Mouse (Mus musculus): ENCODE data around the gene Emp1.

Emp1 gene

DNA sequence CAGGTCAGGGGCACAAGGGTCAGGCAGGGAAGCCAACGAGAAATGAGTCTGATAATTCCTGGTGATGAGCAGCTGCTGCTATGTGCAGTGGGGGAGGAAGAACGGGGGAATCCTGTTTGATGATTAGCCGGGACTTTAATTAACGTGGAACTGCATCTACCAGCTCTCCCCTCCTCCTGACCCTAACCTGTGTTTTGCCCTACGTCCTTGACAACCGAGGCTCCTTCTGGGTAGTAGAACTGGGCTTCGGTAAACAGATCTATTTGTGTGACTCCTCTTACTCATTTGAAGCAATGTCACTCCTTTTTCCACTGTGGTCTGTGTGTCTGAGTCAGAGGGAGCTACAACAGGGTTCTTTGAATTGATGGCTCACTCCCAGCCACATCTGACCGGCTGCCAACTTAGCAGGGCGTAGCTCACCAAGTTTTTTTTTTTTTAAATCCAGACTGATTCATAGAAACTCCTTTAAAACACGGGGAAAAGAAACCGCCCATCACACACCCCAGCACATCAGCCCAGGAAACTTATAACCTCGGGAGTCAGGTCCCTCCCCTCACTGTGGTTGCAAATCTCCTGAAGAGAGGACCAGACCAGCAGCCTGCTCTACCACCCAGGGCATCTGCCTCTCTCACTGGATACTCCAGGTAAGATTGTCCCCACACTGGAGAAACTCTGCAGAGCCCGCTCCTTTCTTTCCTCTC lies at the start of gene Emp1:
TSS of gene Emp1 (plus strand) at position 87 of the 701 bp plus-strand sequence.
- no peak for DNase-seq

DNA sequence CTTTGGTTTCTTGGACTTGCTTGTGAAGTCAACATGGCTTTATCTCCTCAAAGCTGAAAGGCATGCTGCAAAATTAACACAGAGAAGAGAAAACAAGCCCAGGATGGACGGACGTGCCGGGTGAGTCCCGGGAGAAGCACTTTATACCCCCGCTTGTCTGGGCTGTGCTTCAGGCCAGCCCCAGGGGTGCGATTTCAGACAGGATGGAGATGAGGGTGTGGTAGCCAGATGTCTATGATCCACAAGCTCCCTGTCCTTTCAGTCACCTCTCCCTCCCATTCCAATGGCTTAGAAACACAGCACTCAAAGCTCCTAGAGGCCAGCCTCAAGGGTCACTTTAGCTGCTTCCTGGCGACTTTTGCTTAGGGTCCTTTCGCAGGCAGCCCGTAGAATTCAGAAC lies 48.4 kb upstream of the Emp1 start:
- DNase-seq, result no peak

GRCm38 (mm10) chr6:135316141-135316540 lies 46.2 kb upstream of the Emp1 start:
- no peak for DNase-seq

- DNase-seq, result no peak
These were observed 42.9 kb upstream of the Emp1 start for GRCm38 (mm10) chr6:135319431-135319933.

GRCm38 (mm10) chr6:135322749-135323148 lies 39.6 kb upstream of the Emp1 start:
- peak in 1 of 2 experiments; percentile 18 for DNase-seq

GRCm38 (mm10) chr6:135323311-135323982 lies 38.9 kb upstream of the Emp1 start:
- peak; percentile 70 to 74 for DNase-seq

- DNase-seq, result no peak
These were observed 38.2 kb upstream of the Emp1 start for GRCm38 (mm10) chr6:135324111-135324510.

DNA sequence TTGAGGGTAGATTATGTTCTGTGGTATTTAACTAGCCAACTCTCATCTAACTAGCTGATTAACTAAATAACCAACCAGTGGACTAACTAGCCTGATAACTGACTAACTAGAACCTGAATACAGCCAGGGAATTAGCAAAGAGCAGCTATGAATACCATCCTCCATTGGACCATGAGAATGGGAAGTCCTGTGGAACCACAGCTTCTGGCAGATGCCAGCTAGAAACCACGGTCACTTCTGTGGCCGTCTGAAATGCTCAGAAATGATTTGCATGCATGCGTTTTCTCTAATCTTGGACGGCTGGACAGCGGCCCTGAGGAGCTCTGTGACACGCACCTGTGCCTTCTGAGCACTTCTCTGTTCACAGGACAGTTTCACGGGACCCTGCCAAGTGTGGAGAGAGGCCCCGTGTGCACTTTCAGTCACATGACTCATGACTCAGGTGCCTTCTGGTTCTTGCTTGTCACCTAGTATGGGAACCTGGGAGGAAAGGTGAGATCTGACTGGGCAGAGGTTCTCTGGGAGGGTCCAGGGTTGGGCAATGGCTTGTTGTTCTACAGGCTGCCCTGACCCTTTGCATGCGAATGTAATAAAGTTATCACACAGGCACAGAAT lies 37.6 kb upstream of the Emp1 start:
- no peak for DNase-seq

GRCm38 (mm10) chr6:135326847-135327246 lies 35.5 kb upstream of the Emp1 start:
- no peak for DNase-seq

GRCm38 (mm10) chr6:135331916-135332315 lies 30.4 kb upstream of the Emp1 start:
- no peak for DNase-seq

GRCm38 (mm10) chr6:135332737-135333281 lies 29.5 kb upstream of the Emp1 start:
- no peak for DNase-seq

GRCm38 (mm10) chr6:135333994-135334651 lies 28.2 kb upstream of the Emp1 start:
- no peak for DNase-seq

- DNase-seq, result no peak
These were observed 26.0 kb upstream of the Emp1 start for GRCm38 (mm10) chr6:135336376-135336775.

DNA sequence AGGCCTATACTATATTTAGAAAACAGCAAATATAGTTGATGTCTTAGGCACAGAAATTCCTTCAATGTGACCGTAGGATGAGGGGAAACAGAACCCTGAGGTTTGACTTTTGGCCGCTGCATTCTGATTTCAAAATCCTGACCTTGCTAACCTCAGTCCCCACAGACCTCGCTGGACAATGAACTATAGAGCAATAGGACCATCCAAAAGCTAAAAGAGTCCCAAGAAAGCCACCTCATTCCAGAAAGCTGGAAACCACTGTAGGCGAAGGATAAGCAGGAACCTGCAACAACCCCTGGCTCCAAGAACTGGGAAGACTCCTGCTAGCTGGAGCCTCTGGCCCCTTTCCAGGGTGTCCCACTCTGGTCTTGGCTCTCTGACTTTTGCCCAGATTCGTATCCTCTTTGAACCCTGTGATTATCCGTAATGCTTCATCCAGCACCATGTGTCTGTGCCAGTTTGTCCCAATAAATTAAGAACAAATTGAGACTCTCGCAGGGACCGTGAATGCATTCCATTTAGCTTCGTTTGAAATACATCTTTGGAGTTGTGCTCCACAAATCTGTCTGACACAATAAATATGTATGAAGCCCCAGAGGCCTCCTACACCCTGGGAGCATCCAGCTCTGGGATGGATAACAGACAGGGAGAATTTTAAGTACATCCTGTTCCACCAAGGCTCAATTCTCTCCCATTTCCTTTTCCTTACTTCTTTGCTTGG lies 21.8 kb upstream of the Emp1 start:
- DNase-seq, result no peak

DNA sequence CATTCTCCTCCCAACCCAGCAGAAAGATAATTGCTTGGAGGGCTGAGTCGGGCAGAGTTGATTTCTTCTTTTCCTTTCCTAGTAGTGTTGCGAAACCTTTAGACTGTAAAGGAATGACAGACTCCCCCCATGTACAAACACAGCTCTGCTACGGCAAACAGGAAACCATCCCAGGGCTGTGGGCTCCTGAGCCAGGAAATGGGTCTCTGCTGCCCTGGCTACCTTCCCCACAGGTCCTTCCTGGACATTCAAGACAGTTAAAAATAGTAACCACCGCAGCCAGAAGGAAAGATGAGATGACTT lies 21.3 kb upstream of the Emp1 start:
- no peak for DNase-seq

DNA sequence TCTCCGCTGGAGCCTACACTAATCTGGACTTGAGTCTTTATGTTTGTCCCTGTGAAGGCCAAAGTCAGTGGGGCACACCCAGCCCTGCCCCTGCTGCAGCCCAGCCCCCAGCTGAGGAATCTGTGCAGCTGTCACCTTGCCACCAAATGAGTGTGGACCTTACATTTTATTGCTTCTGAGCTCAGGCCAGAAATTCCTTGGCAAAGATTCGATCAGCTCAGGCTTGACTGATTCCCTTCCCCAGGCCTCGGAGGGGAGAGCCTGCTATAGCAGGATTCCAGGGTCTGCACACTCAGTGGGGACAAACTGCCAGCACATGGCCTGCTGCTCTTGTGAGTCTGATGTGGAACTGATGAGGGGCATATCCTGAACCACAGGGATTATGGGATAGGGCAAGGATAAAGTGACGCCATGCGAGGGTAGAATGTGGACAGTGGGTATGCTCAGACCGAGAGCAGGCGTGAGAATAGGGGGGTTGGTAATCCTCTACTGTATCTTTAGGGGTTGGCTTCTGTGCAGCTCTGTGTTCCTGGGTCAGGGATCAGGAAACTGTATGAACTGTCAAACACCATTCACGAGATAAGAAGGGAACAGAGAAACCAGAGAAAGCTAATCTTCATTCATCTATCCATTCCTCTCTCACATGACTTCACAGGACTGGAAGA lies 10.6 kb upstream of the Emp1 start:
- DNase-seq, result no peak

- no peak for DNase-seq
These were observed 9.8 kb upstream of the Emp1 start for GRCm38 (mm10) chr6:135352537-135352936.

DNA sequence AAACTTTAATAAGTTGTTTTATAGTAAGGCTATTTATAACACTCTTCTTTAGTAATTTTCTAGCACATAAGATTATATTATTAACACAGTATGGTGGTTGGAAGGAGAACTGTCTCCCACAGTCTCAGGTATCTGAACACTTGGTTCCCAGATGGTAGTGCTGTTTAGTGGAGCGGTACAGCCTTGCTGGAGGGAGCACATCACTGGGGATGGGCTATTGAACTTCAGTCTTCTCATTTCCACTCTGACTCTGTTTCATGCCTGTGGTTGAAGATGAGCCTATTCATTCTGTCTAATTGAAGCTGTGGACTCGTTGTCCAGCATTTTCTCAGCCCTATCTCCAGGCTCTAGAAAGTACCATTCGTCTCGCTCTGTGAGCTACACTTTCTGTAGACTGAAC lies 7.4 kb upstream of the Emp1 start:
- no peak for DNase-seq

GRCm38 (mm10) chr6:135360331-135360730 lies 2.0 kb upstream of the Emp1 start:
- DNase-seq, result no peak

DNA sequence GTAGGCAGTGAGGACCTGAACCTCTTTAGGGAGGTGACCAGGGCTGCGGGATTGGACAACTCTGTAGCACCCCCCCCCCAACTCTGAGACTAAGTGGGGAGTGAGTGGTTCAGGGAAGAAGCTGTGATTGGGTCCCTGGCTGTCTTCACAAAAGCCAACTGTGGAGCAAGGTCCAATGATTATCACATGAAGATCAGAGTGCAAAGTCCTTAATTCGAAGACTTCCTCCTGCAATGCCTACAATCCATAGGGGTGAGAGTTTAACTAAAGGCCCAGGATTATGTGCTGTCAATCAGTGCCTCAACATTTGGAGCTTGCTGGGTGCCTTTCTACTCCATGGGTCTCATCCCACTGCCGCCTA lies 267 bp upstream of the Emp1 start:
- DNase-seq, result no peak

- no peak for DNase-seq
These were observed 1.1 kb downstream of the Emp1 start for GRCm38 (mm10) chr6:135363344-135364040.
